ENCODE assay signal across 8 mouse cellular contexts in genomic region chrX:143996716-143997115, GRCm38 (mm10).
DNase-seq lines count a peak whose midpoint lies in the region; ATAC-seq and TF ChIP-seq lines count a peak whose summit lies in the region.

No protein-coding gene starts in this region.

- no peak overlapping the region for H3K9ac ChIP-seq in heart, embryonic 12.5 days
- no peak overlapping the region for H3K9ac ChIP-seq in limb, embryonic 12.5 days (replicated peaks)

- no peaks in the 10 kb centered on the region for H3K36me3 ChIP-seq in heart, embryonic 12.5 days
- H3K36me3 ChIP-seq in kidney, adult 2 months (ENCODE audit: control insufficient read depth, insufficient read depth, low read length): no peaks in the 10 kb centered on the region
- H3K36me3 ChIP-seq in limb, embryonic 12.5 days: no peaks in the 10 kb centered on the region

- H3K9me3 ChIP-seq in heart, embryonic 12.5 days (replicated peaks): no peaks in the 10 kb centered on the region
- no peaks in the 10 kb centered on the region for H3K9me3 ChIP-seq in limb, embryonic 12.5 days

- WGBS in heart, embryonic 12.5 days: 23% methylated on average over 4 of the region's 4 CpGs
- 10% methylated on average over 4 of the region's 4 CpGs for WGBS in cerebellum, adult 2 months
- WGBS in kidney, adult 2 months: 6% methylated on average over 4 of the region's 4 CpGs
- 26% methylated on average over 4 of the region's 4 CpGs for WGBS in limb, embryonic 12.5 days

- H3K4me2 ChIP-seq in heart, embryonic 12.5 days: peak overlapping the region; percentile 45; the same call in 1 of the 2 replicates
- H3K4me2 ChIP-seq in limb, embryonic 12.5 days: peak overlapping the region; percentile 24; the same call in 1 of the 2 replicates

- DNase-seq in heart, adult 9 months (ENCODE audit: low spot score in 2 of 2): no peak
- peak; percentile 6 to 11 for DNase-seq in cerebellum, adult 2 months
- peak; percentile 27 for DNase-seq in forelimb bud, embryonic 11.5 days (ENCODE audit: low read depth, low spot score)
- DNase-seq in kidney, adult 2 months: peak; percentile 16
- DNase-seq in right cerebral cortex, postnatal 10 days (ENCODE audit: low spot score in 2 of 2): peak; percentile 38 to 52

- H3K4me3 ChIP-seq in heart, embryonic 12.5 days: no peak overlapping the region
- no peak overlapping the region for H3K4me3 ChIP-seq in cerebellum, adult 2 months (replicated peaks; ENCODE audit: insufficient read depth, low read depth, low read length)
- no peak overlapping the region for H3K4me3 ChIP-seq in kidney, adult 2 months (ENCODE audit: insufficient read depth, low read depth, low read length)
- no peak overlapping the region for H3K4me3 ChIP-seq in limb, embryonic 12.5 days (replicated peaks)

- no peaks in the 10 kb centered on the region for H3K27me3 ChIP-seq in heart, embryonic 12.5 days (replicated peaks)
- no peaks in the 10 kb centered on the region for H3K27me3 ChIP-seq in cerebellum, adult 2 months (ENCODE audit: control insufficient read depth, insufficient read depth, low read length)
- no peaks in the 10 kb centered on the region; the same call in 1 of the 2 replicates for H3K27me3 ChIP-seq in kidney, adult 2 months (replicated peaks; ENCODE audit: control insufficient read depth, insufficient read depth, low read length)
- H3K27me3 ChIP-seq in limb, embryonic 12.5 days: no peaks in the 10 kb centered on the region

- no peak for TF ChIP-seq POLR2A in cerebellum, adult 2 months (IDR thresholded peaks at IDR 0.05; ENCODE audit: borderline replicate concordance, insufficient read depth, low read length)
- no peak for TF ChIP-seq POLR2A in kidney, adult 2 months (IDR thresholded peaks at IDR 0.05; ENCODE audit: low read depth, low read length)

- TF ChIP-seq CTCF in cerebellum, adult 2 months (IDR thresholded peaks at IDR 0.05; ENCODE audit: borderline replicate concordance, insufficient read depth, low read depth, low read length): no peak
- no peak for TF ChIP-seq CTCF in kidney, adult 2 months (conservative IDR thresholded peaks at IDR 0.05; ENCODE audit: insufficient read depth, insufficient read length, low read depth, low read length)

- 0 out of 2 replicates have a peak, but pooled peaks cover 4% of the 10 kb centered on the region for H3K4me1 ChIP-seq in heart, embryonic 12.5 days (replicated peaks)
- no peaks in the 10 kb centered on the region for H3K4me1 ChIP-seq in cerebellum, adult 2 months (ENCODE audit: control insufficient read depth, insufficient read depth, low read length)
- no peaks in the 10 kb centered on the region for H3K4me1 ChIP-seq in kidney, adult 2 months (ENCODE audit: control insufficient read depth, insufficient read depth, low read length)
- no peaks in the 10 kb centered on the region for H3K4me1 ChIP-seq in limb, embryonic 12.5 days (replicated peaks)

- no peak overlapping the region for H3K27ac ChIP-seq in heart, embryonic 12.5 days (ENCODE audit: poor library complexity, severe bottlenecking)
- no peak overlapping the region for H3K27ac ChIP-seq in cerebellum, adult 2 months (ENCODE audit: insufficient read depth, low read length)
- no peak overlapping the region for H3K27ac ChIP-seq in kidney, adult 2 months (ENCODE audit: insufficient read depth, low read depth, low read length)
- no peak overlapping the region for H3K27ac ChIP-seq in limb, embryonic 12.5 days

- ATAC-seq in heart, embryonic 12.5 days (ENCODE audit: insufficient number of reproducible peaks, low FRiP score): no peak
- ATAC-seq in limb, embryonic 12.5 days (ENCODE audit: insufficient number of reproducible peaks, insufficient read depth, low FRiP score, low TSS enrichment, low read depth): no peak
- ATAC-seq in monocyte, adult 5-6 weeks (replicated peaks; ENCODE audit: insufficient number of reproducible peaks, low FRiP score, low TSS enrichment, poor library complexity, severe bottlenecking): no peak

Comparison
In these comparisons a context has a peak if more than half of its experiments do, and no peak if none do; other contexts are left out.
1. DNase-seq: peak in cerebellum, adult 2 months (2 of 2), forelimb bud, embryonic 11.5 days (single experiment), kidney, adult 2 months (single experiment) and right cerebral cortex, postnatal 10 days (2 of 2); none in heart, adult 9 months (0 of 2).